Mouse (Mus musculus) cerebellum, postnatal 36 days (tissue): ENCODE results near the gene Cul7.

Source experiments
- DNase-seq, 2 experiments: peaks; one replicate each; pipeline ENCODE4 v3.0.0; 2021 to 2022; ENCODE audit warnings: mixed read lengths in 2 of 2

Gene Cul7

DNA sequence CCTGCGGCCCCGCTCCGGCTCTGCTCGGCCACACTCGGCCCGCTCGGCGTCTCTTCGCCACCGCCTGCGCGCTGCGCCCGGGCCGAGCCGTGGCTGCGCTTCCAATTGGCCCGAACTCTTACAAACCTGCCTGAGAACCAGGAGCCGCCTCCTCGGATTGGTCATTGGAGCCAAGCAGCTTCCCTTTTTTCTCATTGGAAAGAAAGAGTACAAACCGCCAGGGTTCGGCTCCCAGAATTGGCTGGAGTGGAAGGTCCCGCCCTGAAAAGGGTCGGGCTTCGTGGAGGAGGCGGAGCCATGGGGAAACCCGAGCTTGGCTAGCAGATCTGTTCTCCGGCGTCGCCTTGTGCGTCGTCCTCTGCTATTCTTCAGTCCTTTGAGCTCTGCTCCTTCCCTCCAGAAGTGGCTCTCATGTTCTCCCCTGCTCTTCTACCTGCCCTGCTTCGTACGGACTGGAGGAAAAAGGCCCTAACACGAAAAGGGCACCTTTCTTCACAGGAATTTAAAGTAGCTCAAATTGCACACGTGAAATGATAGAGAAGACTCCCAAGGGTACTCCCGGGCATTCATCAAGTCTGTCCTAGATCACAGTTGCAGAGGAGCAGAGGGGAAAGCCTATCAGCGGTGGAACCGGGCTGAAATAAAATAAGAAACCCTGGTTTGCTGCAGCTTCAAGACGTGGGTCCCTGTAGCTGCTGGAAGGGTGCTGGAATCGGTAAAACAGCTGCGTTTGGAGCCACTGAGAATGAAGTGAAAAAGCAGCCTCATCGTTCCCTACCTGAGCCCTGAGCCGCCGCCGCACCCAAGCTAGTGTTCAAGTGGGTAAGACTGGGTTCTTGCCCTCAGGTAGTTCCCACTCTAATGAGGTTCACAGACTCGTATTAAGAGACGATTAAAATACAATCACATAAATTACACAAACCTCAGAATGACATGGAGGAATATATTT lies 55.0 kb downstream of the Cul7 start, which contains the start of gene Ppp2r5d:
Ppp2r5d (minus strand) TSS at position 225 of the 949 bp plus-strand sequence.
- peak; percentile 94 for DNase-seq

DNA sequence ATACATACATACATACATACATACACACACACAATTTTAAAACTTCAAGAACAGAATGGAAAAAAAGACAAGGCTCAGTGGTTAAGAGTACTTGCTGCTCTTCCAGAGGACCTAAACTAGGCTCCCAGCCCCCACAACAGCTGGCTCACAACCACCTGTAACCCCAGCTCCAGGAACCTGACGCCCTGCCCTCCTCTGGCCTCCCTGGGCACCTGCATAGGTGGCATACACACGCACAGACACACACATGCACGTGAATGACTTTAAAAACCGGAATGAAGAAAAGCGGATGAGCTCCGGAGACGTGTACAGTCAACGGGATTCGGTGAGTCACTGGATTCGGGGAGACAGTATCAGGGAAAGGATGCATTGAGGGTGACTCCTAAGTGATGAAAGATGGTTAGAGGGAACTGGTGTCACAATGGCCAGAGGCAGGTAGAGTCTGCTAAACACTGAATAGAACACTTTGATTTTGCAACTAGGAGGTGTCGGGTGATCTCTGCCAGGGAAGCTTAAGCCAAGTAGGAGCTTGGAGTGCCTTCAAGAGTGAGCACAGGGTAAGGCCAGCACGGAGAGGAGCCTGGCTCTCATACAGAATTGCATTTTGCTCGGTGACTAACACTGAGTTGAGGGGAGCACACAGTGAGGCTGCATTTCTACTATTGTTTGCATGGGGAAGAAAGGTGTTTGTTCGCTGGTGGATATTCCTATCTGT lies 56.4 kb downstream of the Cul7 start:
- no peak for DNase-seq

DNA sequence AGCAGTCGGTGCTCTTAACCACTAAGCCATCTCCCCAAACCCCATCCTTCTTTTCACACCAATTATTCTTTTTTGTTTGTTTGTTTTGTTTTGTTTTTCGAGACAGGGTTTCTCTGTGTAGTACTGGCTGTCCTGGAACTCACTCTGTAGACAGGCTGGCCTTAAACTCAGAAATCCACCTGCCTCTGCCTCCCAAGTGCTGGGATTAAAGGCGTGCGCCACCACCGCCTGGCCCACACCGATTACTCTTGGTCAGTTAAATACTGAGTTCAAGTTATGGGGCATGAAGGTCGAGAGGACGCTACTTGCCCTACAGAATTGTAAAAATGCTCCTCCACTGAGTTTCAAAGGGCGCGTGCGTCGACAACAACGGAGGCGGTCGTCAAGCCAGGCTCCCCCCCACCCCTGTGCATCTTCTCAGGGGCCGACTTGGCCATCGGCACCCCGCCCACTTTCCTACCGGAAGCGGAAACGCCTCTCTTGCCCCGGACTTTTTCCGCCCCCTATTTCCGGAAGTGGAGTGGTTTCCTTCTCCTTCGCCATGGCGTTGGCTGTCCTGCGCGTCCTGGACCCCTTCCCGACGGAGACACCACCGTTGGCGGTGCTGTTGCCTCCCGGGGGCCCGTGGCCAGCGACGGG lies 60.9 kb downstream of the Cul7 start, which contains the start of gene Pex6:
Pex6 (plus strand) TSS at position 505 of the 639 bp plus-strand sequence.
- peak; percentile 93 to 95 for DNase-seq

DNA sequence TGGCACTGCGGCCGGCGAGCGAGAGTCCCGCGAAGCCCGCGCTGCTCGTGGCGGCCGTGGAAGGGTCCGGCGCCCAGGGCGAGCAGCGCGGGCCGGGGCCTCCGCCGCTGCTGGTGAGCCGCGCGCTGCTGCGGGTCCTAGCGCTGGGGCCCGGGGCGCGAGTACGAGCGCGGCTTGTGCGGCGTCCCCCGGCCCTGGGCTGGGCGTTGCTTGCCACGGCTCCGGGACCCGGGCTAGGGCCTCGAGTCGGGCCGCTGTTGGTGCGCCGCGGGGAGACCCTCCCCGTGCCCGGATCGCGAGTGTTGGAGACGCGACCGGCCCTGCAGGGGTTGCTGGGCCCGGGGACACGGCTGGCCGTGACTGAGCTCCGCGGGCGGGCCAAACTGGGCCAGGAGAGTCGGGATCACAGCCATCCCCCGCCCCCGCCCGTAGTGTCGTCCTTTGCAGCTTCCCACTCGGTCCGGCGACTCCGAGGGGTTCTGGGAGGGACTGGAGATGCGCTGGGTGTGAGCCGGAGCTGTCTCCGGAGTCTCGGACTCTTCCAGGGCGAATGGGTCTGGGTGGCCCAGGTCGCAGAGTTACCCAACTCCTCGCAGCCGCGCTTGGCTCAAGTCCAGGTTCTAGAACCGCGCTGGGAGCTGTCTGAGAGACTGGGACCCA lies 61.6 kb downstream of the Cul7 start:
- DNase-seq: peak; percentile 34 to 49

DNA sequence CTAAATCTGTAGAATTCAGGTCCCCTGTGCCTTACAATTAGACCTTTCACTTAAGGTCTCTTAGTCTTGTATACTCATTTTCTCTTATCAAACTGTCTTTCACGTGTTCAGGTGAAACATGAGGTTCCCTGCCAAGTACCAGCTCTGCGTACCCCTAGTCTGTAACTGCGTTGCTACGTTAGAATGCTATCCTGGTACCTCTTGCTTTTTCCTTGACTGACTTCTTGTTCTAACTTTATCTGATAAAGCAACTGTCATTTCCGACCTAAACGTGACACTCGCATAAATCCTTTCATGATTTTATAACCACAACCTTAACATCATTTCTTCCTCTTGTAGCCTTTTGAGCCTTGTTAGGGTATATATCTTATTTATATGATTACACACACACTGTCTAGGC lies 62.3 kb downstream of the Cul7 start:
- DNase-seq: no peak

DNA sequence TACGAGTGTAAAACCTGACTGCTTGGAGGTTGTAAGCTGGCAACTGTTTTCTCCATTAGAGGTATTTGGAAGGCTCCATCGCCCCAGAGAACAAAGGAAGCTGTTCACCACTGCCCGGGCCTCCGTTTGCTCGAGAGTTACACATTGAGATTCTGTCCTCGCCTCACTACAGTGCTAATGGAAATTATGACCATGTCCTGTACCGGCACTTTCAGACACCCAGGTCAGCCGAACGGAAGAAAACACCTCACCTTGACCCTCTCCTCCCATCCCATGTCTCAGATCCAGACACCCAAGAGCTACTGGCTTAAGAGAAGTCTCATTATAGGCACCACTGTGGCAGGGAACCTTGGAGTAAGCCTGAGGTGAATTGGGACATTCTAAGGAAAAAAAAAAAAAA lies 63.7 kb downstream of the Cul7 start:
- no peak for DNase-seq
